Mouse (Mus musculus): Measurements from ENCODE around the gene 4931429L15Rik. TPM values are rescaled to one million over a fixed set of nuclear protein-coding genes. Genes with fewer than 3 reads are reported as not detected.

The 4931429L15Rik gene
- polyA plus RNA-seq, 1 experiment from 2014 or later: not detected

GRCm38 (mm10) chr9:46335461-46335995 lies 15.7 kb upstream of the 4931429L15Rik start:
- no peak for ATAC-seq
- TF ChIP-seq CTCF (IDR thresholded peaks at IDR 0.05; ENCODE audit: low read depth): no peak
- Histone ChIP-seq H3K27ac (ENCODE audit: low read depth, low read length) (no peak overlapping the region), H3K36me3 (ENCODE audit: control insufficient read depth, insufficient read depth) (no peaks in the 10 kb centered on the region), H3K4me1 (replicated peaks; ENCODE audit: control insufficient read depth, insufficient read depth, low read length) (no peaks in the 10 kb centered on the region), H3K4me2 (replicated peaks; ENCODE audit: low read depth) (no peak overlapping the region), H3K9me3 (ENCODE audit: control insufficient read depth) (no peaks in the 10 kb centered on the region), H3K27me3 (replicated peaks; ENCODE audit: control insufficient read depth, insufficient read depth, low read length) (0 out of 2 replicates have a peak, but pooled peaks cover 6% of the 10 kb centered on the region), H3K9ac (ENCODE audit: low read depth, low read length) (no peak overlapping the region), H3K4me3 (ENCODE audit: low read depth, low read length) (no peak overlapping the region)
- WGBS: 78% methylated on average over 10 of the region's 10 CpGs

- Histone ChIP-seq H3K9me3 (ENCODE audit: control insufficient read depth) (no peaks in the 10 kb centered on the region), H3K36me3 (ENCODE audit: control insufficient read depth, insufficient read depth) (no peaks in the 10 kb centered on the region), H3K4me2 (replicated peaks; ENCODE audit: low read depth) (no peak overlapping the region), H3K27me3 (replicated peaks; ENCODE audit: control insufficient read depth, insufficient read depth, low read length) (0 out of 2 replicates have a peak, but pooled peaks cover 6% of the 10 kb centered on the region), H3K9ac (ENCODE audit: low read depth, low read length) (no peak overlapping the region), H3K27ac (ENCODE audit: low read depth, low read length) (no peak overlapping the region), H3K4me3 (ENCODE audit: low read depth, low read length) (no peak overlapping the region), H3K4me1 (replicated peaks; ENCODE audit: control insufficient read depth, insufficient read depth, low read length) (no peaks in the 10 kb centered on the region)
- no peak for TF ChIP-seq CTCF (IDR thresholded peaks at IDR 0.05; ENCODE audit: low read depth)
- ATAC-seq: no peak
- 41% methylated on average over 26 of the region's 26 CpGs for WGBS
These were observed 14.8 kb upstream of the 4931429L15Rik start for GRCm38 (mm10) chr9:46334471-46335025.

DNA sequence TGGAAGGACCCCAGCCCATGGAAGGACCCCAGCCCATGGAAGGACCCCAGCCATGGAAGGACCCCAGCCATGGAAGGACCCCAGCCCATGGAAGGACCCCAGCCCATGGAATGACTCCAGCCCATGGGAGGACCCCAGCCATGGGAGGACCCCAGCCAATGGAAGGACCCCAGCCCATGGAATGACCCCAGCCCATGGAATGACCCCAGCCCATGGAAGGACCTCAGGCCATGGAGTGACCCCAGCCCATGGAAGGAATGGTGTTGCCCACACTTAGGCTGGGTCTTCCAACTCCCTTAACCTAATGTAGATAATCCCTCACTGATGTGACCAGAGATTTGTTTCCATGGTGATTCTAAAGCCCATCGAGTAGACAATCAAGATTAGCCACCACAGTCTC lies 11.5 kb upstream of the 4931429L15Rik start:
- no peak for ATAC-seq
- no peak overlapping the region for H3K27ac ChIP-seq (ENCODE audit: low read depth, low read length)
- WGBS: 93% methylated on average over 1 of the region's 1 CpGs

DNA sequence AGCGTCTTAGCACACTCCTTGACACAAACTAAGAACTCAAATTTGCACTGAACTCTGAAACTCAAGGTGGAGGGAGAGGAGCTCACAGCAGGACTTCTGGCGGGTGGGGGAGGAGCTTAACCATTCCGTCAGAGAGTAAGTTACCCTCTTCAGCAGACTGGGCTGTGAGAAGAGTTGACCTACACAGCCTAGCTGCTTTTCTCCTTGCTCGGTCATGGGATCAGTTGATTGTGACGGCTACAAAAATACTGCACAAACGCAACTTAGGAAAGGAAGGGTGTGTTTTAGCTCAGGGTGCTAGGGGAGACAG lies 10.8 kb upstream of the 4931429L15Rik start:
- TF ChIP-seq CTCF (IDR thresholded peaks at IDR 0.05; ENCODE audit: low read depth): no peak
- H3K9me3 ChIP-seq (ENCODE audit: control insufficient read depth): no peaks in the 10 kb centered on the region
- 65% methylated on average over 6 of the region's 6 CpGs for WGBS
- no peaks in the 10 kb centered on the region for H3K4me1 ChIP-seq (replicated peaks; ENCODE audit: control insufficient read depth, insufficient read depth, low read length)
- 0 out of 2 replicates have a peak, but pooled peaks cover 6% of the 10 kb centered on the region for H3K27me3 ChIP-seq (replicated peaks; ENCODE audit: control insufficient read depth, insufficient read depth, low read length)
- no peak overlapping the region for H3K9ac ChIP-seq (ENCODE audit: low read depth, low read length)
- H3K4me3 ChIP-seq (ENCODE audit: low read depth, low read length): no peak overlapping the region
- H3K4me2 ChIP-seq (replicated peaks; ENCODE audit: low read depth): no peak overlapping the region
- H3K36me3 ChIP-seq (ENCODE audit: control insufficient read depth, insufficient read depth): no peaks in the 10 kb centered on the region
- no peak overlapping the region for H3K27ac ChIP-seq (ENCODE audit: low read depth, low read length)
- ATAC-seq: no peak

More for the DNA sequence above, 11.5 kb upstream of the 4931429L15Rik start:
- Histone ChIP-seq H3K4me3 (ENCODE audit: low read depth, low read length) (no peak overlapping the region), H3K9me3 (ENCODE audit: control insufficient read depth) (no peaks in the 10 kb centered on the region), H3K9ac (ENCODE audit: low read depth, low read length) (no peak overlapping the region), H3K4me2 (replicated peaks; ENCODE audit: low read depth) (no peak overlapping the region), H3K4me1 (replicated peaks; ENCODE audit: control insufficient read depth, insufficient read depth, low read length) (no peaks in the 10 kb centered on the region), H3K27me3 (replicated peaks; ENCODE audit: control insufficient read depth, insufficient read depth, low read length) (0 out of 2 replicates have a peak, but pooled peaks cover 6% of the 10 kb centered on the region), H3K36me3 (ENCODE audit: control insufficient read depth, insufficient read depth) (no peaks in the 10 kb centered on the region)
- no peak for TF ChIP-seq CTCF (IDR thresholded peaks at IDR 0.05; ENCODE audit: low read depth)

DNA sequence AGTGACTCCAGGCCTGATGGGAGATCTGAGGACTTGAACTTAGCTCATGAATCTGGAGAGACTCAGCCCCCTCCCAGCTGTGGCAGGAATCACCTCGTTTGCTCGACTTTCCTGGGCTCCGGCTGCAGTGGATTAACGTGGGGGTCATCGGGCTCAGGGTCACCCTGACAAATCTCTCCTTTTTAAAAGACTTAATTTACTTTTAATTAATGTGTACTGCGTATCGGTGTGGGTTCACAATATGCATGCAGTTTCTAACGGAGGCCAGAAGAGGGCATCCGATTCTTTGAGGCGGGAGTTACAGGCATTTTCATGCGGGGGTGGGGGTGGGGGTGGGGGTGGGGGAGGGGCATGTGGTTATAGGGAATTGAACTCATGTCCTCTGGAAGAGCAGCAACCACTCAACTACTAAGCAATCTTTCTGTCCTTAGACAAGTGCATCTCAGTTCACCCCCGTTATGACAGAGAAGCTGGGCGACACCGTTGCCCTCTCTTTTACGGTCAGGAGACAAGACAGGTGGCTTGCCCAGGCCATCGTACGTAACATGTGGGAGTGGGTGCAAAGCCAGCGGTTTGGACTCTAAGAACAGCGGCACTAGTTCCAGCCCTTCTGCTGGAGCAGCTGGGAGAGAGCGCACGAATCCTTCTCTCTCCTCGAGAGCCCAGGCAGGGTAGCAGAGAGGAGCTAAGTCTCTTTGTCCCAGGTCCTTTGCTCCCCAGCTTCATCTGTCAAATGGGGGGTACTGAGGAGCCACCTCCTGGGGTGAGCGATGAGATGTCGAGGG lies 10.2 kb upstream of the 4931429L15Rik start:
- H3K27me3 ChIP-seq (replicated peaks; ENCODE audit: control insufficient read depth, insufficient read depth, low read length): 0 out of 2 replicates have a peak, but pooled peaks cover 6% of the 10 kb centered on the region
- H3K36me3 ChIP-seq (ENCODE audit: control insufficient read depth, insufficient read depth): no peaks in the 10 kb centered on the region
- no peaks in the 10 kb centered on the region for H3K9me3 ChIP-seq (ENCODE audit: control insufficient read depth)
- TF ChIP-seq CTCF (IDR thresholded peaks at IDR 0.05; ENCODE audit: low read depth): no peak
- 39% methylated on average over 24 of the region's 24 CpGs for WGBS
- no peaks in the 10 kb centered on the region for H3K4me1 ChIP-seq (replicated peaks; ENCODE audit: control insufficient read depth, insufficient read depth, low read length)
- H3K27ac ChIP-seq (ENCODE audit: low read depth, low read length): no peak overlapping the region
- H3K9ac ChIP-seq (ENCODE audit: low read depth, low read length): no peak overlapping the region
- H3K4me2 ChIP-seq (replicated peaks; ENCODE audit: low read depth): no peak overlapping the region
- ATAC-seq: no peak
- H3K4me3 ChIP-seq (ENCODE audit: low read depth, low read length): no peak overlapping the region

DNA sequence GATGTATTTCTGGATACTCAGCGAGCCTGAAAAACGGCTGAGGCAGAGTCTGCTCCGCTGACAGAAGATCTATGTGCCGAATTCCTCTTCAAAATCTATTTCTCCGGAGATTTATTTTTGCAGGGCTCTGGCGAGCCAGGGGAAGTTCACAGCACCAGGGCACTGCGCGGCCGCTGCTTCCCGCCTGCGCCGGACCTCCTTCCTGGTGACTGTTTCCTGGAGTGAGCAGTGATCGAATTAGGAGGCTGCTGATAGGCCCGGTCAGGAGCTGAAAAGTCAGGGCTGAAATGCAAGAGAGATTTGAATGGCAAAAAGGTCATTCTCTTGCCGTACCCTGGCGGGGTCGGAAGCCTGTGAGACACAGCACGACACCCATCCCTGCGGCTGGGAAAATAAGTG lies 9.5 kb upstream of the 4931429L15Rik start:
- H3K27ac ChIP-seq (ENCODE audit: low read depth, low read length): no peak overlapping the region
- H3K4me3 ChIP-seq (ENCODE audit: low read depth, low read length): peak overlapping the region; percentile 30
- ATAC-seq: no peak
- no peaks in the 10 kb centered on the region for H3K36me3 ChIP-seq (ENCODE audit: control insufficient read depth, insufficient read depth)
- peak overlapping the region; percentile 19; the same call in 1 of the 2 replicates for H3K9ac ChIP-seq (ENCODE audit: low read depth, low read length)
- TF ChIP-seq CTCF (IDR thresholded peaks at IDR 0.05; ENCODE audit: low read depth): no peak
- 0 out of 2 replicates have a peak, but pooled peaks cover 2% of the 10 kb centered on the region for H3K27me3 ChIP-seq (replicated peaks; ENCODE audit: control insufficient read depth, insufficient read depth, low read length)
- WGBS: 7% methylated on average over 19 of the region's 19 CpGs
- H3K9me3 ChIP-seq (ENCODE audit: control insufficient read depth): no peaks in the 10 kb centered on the region
- H3K4me1 ChIP-seq (replicated peaks; ENCODE audit: control insufficient read depth, insufficient read depth, low read length): no peaks in the 10 kb centered on the region
- H3K4me2 ChIP-seq (replicated peaks; ENCODE audit: low read depth): peak overlapping the region; percentile 69
